In genomic region chr2:149625626-149626025, GRCm38 (mm10) we compare ENCODE assay signal across 10 mouse cellular contexts.
DNase-seq lines count a peak whose midpoint lies in the region; ATAC-seq and TF ChIP-seq lines count a peak whose summit lies in the region.
"Had no signal": no experiment of that assay in that cellular context is flagged by ENCODE, and none has a peak within 500 bp of the region (broad histone marks: within the 10 kb centered on the region; RNA-seq: fewer than 3 reads in every experiment).

No protein-coding gene starts in this region.

- 47% methylated on average over 1 of the region's 1 CpGs for WGBS in kidney, embryonic 15.5 days
- 33% methylated on average over 1 of the region's 1 CpGs for WGBS in stomach, postnatal 0 days

- no peaks in the 10 kb centered on the region for H3K9me3 ChIP-seq in kidney, embryonic 15.5 days (replicated peaks)
- no peaks in the 10 kb centered on the region for H3K9me3 ChIP-seq in stomach, postnatal 0 days (ENCODE audit: control insufficient read depth, low read length)
- H3K9me3 ChIP-seq: G1E; megakaryocyte, embryonic 14.5 days had no signal

- no peak for TF ChIP-seq EP300 in stomach, postnatal 0 days (optimal IDR thresholded peaks at IDR 0.05)

- no peak overlapping the region for H3K4me3 ChIP-seq in kidney, embryonic 15.5 days (replicated peaks)
- H3K4me3 ChIP-seq in stomach, postnatal 0 days (ENCODE audit: low read depth, low read length): no peak overlapping the region
- H3K4me3 ChIP-seq: left cerebral cortex, adult 2 months; megakaryocyte, embryonic 14.5 days had no signal

- intact Hi-C loops in heart, postnatal 10 days (cut with DNase I): no loop called here

- TF ChIP-seq CTCF in stomach, postnatal 0 days (IDR thresholded peaks at IDR 0.05; ENCODE audit: low read depth): no peak

- no peaks in the 10 kb centered on the region for H3K36me3 ChIP-seq in kidney, embryonic 15.5 days
- no peaks in the 10 kb centered on the region for H3K36me3 ChIP-seq in stomach, postnatal 0 days (ENCODE audit: control insufficient read depth, insufficient read depth, low read length)
- H3K36me3 ChIP-seq: G1E had no signal

- no peaks in the 10 kb centered on the region for H3K27me3 ChIP-seq in kidney, embryonic 15.5 days
- no peaks in the 10 kb centered on the region for H3K27me3 ChIP-seq in stomach, postnatal 0 days (ENCODE audit: control insufficient read depth, insufficient read depth, low read length)
- H3K27me3 ChIP-seq: megakaryocyte, embryonic 14.5 days had no signal

- no peak overlapping the region for H3K27ac ChIP-seq in kidney, embryonic 15.5 days
- H3K27ac ChIP-seq in stomach, postnatal 0 days (replicated peaks): no peak overlapping the region
- H3K27ac ChIP-seq: left cerebral cortex, adult 2 months had no signal

- no peak overlapping the region for H3K4me2 ChIP-seq in kidney, embryonic 15.5 days
- no peak overlapping the region for H3K4me2 ChIP-seq in stomach, postnatal 0 days (replicated peaks; ENCODE audit: low read depth)

- peak; percentile 6 for DNase-seq in kidney, adult 18-20 months
- peak; percentile 41 for DNase-seq in urinary bladder, postnatal 14 days (ENCODE audit: low spot score)
- DNase-seq in urinary bladder, postnatal 4 days (ENCODE audit: low spot score in 2 of 2): no peak
- peak; percentile 32 to 36 for DNase-seq in heart, postnatal 10 days
- DNase-seq in embryo, embryonic 9.5 days (ENCODE audit: extremely low spot score): no peak
- no peak for DNase-seq in stomach, postnatal 0 days (ENCODE audit: low spot score)

- no peak overlapping the region for H3K9ac ChIP-seq in kidney, embryonic 15.5 days
- no peak overlapping the region for H3K9ac ChIP-seq in stomach, postnatal 0 days (ENCODE audit: low read length)

- no peak for ATAC-seq in kidney, embryonic 15.5 days (replicated peaks; ENCODE audit: low FRiP score)
- no peak for ATAC-seq in stomach, postnatal 0 days (ENCODE audit: low FRiP score, low TSS enrichment)

- no peaks in the 10 kb centered on the region for H3K4me1 ChIP-seq in kidney, embryonic 15.5 days
- no peaks in the 10 kb centered on the region for H3K4me1 ChIP-seq in stomach, postnatal 0 days (replicated peaks; ENCODE audit: control insufficient read depth, insufficient read depth)
- H3K4me1 ChIP-seq: megakaryocyte, embryonic 14.5 days had no signal

Comparison
In these comparisons a context has a peak if more than half of its experiments do, and no peak if none do; other contexts are left out.
1. DNase-seq: peak in kidney, adult 18-20 months (single experiment), urinary bladder, postnatal 14 days (single experiment) and heart, postnatal 10 days (2 of 2); none in urinary bladder, postnatal 4 days (0 of 2), embryo, embryonic 9.5 days (single experiment) and stomach, postnatal 0 days (single experiment).